Mouse (Mus musculus): ENCODE measurements around the gene Vwa1.

Gene Vwa1

GRCm38 (mm10) chr4:155774280-155774754, at the start of gene Vwa1:
TSS of gene Vwa1 (minus strand) at chr4:155774698.
- peak; percentile 87 to 91 for DNase-seq (ENCODE audit: low spot score in 2 of 2)

DNA sequence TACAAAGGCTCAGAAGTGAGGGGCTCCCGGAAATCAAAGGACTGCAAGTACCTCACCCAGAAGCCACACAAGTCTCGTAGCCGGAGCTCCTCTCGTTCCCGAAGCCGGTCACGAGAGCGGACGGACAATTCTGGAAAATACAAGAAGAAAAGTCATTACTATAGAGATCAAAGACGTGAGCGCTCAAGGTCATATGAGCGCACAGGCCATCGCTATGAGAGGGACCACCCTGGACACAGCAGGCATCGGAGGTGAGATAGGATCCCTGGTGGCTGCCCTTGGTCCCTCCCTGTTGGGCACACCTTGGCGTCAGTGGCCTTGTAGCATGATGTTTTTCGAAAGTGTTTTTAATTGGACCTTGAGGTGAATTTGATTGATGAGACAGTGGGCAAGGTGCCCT, 48.9 kb upstream of the Vwa1 start:
- DNase-seq (ENCODE audit: low spot score in 2 of 2), result no peak

DNA sequence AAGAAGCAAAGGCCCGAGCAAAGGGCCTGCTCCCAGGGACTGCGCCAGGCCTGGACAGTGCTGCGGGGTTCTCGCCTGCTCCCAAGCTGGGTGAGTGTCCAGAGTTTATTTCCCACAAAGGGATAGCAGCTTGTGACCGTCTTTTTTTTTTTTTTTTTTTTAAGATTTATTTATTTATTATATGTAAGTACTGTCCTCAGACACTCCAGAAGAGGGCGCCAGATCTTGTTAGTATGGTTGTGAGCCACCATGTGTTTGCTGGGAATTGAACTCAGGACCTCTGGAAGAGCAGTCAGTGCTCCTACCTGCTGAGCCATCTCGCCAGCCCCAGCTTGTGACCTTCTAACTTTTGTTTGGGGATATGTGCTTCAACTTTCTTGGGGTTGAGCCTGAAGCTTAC, 46.5 kb upstream of the Vwa1 start:
- DNase-seq (ENCODE audit: low spot score in 2 of 2), result no peak

- no peak for DNase-seq (ENCODE audit: low spot score in 2 of 2)
Measured at GRCm38 (mm10) chr4:155817533-155817932, 43.0 kb upstream of the Vwa1 start.

DNA sequence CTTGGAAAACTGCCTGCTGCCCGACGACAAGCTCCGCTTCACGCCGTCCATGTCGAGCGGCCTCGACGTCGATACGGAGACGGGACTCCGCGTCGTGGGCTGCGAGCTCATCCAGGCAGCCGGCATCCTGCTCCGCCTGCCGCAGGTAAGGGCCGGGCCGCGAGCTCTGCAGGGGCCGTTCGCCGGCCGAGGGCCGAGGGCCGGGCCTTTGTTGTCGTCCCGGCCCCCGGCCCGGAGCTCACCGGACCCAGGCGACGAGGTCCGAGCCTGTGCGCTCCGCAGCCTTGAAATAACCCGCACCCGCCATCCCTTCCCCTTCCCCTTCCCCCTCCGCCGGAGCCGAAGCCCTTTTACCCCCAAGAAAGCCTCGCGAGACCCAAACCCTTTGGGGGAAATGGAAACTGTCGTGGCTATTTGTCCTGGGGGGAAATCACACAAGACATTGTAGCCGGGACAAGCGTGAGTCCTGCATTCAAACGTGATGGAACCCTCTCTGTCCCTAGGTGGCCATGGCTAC, 38.2 kb upstream of the Vwa1 start:
- DNase-seq (ENCODE audit: low spot score in 2 of 2), result peak; percentile 49 to 78

DNA sequence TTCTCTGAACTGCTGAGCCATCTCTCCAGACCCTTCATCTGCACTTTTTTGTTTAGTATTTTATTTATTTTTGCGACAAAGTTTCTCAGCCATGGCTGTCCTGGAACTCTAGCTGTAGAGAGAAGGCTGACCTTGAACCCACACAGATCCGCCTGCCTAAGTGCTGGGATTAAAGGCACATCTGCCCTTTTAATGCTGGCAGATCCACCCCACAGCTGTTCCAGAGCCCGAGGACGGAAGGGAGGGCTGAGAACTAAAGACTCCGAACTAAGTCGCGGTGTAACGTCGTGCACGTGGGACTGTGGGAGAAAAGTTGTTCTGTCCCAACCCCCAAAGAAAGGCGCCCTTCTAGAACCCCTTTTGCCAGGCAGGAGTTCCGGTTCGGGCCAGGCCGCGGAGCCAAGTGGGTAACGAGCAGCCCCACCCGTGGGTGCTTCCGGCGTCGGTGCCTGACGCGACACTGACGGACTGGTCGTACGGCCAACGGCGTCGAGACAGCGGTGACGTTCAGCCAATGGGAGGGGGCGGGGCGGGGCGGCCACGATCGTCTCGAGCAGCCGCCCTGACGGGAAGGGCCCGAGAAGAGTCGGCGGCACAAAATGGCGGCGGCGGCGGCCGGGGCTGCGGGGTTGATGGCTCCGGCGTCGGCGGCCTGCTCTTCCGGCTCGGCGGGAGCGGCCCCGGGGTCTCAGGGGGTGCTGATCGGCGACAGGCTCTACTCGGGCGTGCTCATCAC, 37.6 kb upstream of the Vwa1 start, which contains the start of gene Ccnl2:
Ccnl2 (plus strand) TSS at position 561 of the 736 bp plus-strand sequence.
- peak; percentile 92 to 96 for DNase-seq (ENCODE audit: low spot score in 2 of 2)

- no peak for DNase-seq (ENCODE audit: low spot score in 2 of 2)
Measured at GRCm38 (mm10) chr4:155807841-155808240, 33.3 kb upstream of the Vwa1 start.

DNA sequence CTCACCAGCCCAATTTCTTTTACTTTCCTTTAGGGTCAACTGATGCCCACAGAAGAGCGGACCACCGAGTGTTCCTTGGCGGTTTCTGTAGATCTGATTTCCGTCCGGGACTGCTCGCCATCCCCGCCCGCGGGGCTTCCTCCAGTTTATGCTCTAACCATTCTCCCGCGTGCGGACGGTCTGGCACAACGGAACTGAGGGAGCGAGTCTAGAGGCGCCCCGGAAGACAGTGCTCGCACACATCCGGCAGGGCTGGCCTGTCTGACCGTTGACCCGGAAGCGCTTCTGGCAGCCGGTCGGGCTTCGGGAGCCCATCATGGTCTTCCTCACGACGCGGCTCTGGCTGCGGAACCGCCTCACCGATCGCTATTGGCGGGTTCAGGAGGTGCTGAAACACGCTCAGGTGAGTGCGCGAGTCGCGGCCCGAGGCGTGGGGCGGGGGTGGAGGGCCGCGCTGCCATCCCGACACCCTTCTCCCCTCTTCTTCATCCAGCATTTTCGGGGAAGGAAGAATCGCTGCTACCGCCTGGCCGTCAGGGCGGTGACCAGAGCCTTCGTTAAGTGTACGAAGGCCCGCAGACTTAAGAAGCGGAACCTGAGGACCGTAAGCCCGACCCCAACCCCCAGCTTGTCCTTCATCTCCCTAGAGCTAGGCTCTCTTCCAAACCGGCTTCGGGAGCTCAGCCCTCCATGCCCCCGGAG, 29.0 kb upstream of the Vwa1 start:
- DNase-seq (ENCODE audit: low spot score in 2 of 2), result peak; percentile 95 to 99

DNA sequence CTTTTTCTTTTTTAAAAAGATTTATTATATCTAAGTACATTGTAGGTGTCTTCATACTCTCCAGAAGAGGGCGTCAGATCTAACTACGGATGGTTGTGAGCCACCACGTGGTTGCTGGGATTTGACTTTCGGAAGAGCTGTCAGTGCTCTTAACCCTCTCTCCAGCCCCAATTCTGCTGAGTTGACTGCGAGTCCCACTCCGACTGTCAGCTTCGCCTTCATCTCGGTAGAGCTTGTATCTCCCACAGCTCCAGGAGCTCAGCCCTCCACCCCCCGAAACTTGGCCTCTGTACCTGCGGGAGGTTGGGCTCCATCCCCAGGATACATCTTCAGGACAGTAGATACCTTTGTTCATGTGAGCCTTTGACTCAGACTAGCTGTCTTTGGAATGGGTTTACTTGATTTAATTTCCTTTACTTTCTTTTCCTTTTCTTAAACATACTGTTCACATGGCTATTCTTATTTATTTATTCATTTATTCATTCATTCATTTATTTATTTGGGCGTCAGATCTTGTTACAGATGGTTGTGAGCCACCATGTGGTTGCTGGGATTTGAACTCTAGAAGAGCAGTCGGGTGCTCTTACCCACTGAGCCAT, 28.3 kb upstream of the Vwa1 start, which contains the start of gene Mrpl20:
Mrpl20 (plus strand) TSS at position 138 of the 599 bp plus-strand sequence.
- peak in 1 of 2 experiments; percentile 65 for DNase-seq (ENCODE audit: low spot score in 2 of 2)

DNA sequence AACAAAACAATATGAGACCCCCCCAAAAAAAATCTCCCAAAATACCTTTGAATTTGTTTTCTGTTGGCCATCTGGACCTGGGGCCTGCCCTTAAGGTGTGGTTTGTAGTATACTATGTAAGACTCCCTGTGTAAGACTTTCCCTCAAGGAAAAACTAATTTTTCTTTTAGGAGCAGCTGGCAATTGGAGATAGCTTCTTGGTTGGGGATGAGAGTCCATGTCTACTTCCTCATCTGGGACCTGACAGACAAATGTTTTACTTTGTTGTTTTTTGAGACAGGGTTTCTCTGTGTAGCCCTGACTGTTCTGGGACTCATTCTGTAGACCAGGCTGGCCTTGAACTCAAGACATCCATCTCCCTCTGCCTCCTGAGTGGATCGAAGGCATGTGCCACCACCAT, 27.6 kb upstream of the Vwa1 start:
- no peak for DNase-seq (ENCODE audit: low spot score in 2 of 2)

DNA sequence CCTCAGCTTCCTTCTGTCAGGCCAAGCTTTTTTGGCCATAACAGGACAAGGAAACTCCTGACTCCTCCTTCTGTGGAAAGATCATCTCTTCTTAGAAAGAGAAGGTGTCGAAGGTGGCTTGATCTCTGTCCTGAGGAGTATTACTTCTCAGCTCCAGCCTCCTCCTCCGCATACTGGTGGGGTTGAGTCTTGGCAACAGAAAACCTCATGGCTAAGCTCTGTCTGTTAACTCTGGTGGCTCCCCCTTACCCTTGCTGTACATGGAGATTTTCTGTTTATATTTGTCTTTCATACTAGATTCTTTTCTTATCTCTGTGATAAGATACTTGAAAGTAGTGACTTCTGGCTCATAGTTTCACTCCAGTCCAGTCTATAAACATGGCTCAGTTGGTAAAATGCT, 19.2 kb upstream of the Vwa1 start:
- no peak for DNase-seq (ENCODE audit: low spot score in 2 of 2)

DNA sequence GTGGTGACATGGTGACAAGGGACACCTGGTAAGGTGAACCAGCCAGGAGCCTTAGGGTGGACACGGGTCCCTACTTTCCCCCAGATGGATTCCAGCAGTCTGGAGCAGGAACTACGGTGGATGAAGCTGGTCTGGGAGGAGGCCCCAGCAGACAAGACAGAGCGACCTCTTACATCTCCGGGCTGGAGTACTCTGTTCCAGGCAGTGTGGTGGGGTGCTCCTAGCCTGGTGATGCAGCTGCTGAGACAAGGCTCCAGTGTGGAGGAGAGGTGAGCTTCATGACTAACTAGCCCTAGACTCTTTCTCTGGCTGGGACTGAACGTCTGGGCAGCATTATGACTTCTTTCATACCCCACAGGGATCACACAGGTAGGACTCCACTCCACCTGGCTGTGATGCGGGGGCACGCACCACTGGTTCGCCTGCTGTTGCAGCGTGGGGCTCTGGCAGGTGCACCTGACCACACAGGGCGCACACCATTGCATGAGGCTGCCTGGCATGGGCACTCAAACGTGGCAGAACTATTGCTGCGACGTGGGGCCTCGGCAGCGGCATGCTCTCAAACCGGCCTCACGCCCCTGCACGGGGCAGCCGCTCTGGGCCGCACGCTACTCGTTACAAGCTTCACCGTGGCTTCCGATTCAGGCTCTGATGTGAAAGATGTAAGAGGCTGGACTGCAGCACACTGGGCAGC, 16.9 kb upstream of the Vwa1 start:
- no peak for DNase-seq (ENCODE audit: low spot score in 2 of 2)

GRCm38 (mm10) chr4:155790650-155791161, 16.2 kb upstream of the Vwa1 start:
- no peak for DNase-seq (ENCODE audit: low spot score in 2 of 2)

DNA sequence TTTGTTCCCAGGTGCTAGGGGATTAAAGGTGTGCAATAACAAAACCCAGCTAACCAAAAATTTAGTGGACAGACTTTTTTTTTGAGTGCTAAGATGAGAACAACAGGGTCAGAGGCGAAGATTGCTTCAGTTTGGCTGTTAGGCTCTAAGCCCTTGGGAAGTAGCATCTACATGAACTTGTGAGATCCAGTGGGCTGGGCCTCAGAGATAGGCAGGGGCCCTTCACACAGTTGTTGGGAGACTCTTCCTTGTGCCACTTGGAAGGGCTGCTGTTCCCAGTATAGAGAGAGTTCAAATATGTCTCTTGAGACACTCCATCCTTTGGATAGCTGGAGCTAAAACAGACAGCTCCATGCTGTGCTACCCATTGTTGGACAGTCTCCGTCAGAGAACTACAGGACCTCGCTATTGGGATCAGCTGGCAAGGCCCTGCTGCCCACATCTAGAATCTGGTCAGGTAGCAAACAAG, 15.6 kb upstream of the Vwa1 start, which contains the start of gene Ankrd65:
Ankrd65 (plus strand) TSS at position 419 of the 469 bp plus-strand sequence.
- no peak for DNase-seq (ENCODE audit: low spot score in 2 of 2)

DNA sequence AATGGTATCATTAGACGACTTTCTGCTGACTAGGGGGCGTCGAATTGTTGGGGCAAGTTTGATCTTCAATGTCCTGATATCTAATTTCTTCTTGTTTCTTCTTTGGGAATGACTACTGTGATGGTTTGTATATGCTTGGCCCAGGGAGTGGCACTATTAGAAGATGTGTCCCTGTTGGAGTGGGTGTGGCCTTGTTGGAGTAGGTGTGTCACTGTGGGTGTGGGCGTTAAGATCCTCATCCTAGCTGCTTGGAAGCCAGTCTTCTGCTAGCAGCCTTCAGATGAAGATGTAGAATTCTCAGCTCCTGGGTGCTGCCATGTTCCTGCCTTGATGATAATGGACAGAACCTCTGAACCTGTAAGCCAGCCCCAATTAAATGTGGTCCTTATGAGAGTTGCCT, 14.3 kb upstream of the Vwa1 start:
- DNase-seq (ENCODE audit: low spot score in 2 of 2), result peak; percentile 59 to 70

- peak; percentile 72 to 76 for DNase-seq (ENCODE audit: low spot score in 2 of 2)
Measured at GRCm38 (mm10) chr4:155788300-155788699, 13.8 kb upstream of the Vwa1 start.

DNA sequence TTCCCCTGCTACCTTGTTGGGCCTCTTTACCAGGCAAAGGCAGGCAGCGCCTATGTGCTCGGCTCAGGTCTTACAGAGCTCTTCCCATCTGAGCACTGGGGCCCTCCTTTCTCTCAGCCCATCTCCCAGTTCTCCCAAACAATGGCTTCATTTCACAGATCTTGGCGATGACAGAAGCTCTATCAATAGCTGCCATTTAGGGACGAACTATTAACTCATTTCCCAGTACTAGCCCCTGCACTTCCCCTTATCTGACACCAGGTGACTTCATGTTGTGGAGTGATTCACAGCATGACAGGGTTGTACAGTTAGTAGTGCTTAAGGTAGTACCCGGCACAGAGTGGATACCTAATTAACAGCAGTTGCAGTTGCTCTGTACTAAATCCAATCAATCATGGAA, 11.3 kb upstream of the Vwa1 start, which contains the start of gene Tmem88b:
Tmem88b (minus strand) TSS at position 56 of the 400 bp plus-strand sequence.
- DNase-seq (ENCODE audit: low spot score in 2 of 2), result peak in 1 of 2 experiments; percentile 27

DNA sequence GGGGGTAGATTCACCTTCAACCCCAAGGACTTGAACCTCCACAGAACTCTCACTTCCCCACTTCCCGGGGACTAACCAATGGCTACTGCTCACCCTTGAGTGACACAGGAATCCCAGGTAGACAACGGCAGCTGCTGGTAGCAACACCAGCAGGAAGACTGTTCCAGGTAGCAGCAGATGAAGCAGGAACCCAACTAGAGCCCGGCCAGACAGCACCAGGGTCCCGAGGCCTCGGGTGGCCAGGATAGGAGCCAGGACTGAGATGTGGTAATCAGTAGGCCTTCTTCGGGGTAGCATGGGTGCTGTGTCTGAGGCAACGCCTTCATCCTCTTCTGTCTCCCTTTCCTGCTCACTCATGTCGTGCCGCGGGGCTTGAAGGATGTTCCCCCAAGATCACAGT, 10.7 kb upstream of the Vwa1 start:
- DNase-seq (ENCODE audit: low spot score in 2 of 2), result peak in 1 of 2 experiments; percentile 66

- DNase-seq (ENCODE audit: low spot score in 2 of 2), result peak; percentile 72 to 90
Measured at GRCm38 (mm10) chr4:155784081-155784701, 9.7 kb upstream of the Vwa1 start.

DNA sequence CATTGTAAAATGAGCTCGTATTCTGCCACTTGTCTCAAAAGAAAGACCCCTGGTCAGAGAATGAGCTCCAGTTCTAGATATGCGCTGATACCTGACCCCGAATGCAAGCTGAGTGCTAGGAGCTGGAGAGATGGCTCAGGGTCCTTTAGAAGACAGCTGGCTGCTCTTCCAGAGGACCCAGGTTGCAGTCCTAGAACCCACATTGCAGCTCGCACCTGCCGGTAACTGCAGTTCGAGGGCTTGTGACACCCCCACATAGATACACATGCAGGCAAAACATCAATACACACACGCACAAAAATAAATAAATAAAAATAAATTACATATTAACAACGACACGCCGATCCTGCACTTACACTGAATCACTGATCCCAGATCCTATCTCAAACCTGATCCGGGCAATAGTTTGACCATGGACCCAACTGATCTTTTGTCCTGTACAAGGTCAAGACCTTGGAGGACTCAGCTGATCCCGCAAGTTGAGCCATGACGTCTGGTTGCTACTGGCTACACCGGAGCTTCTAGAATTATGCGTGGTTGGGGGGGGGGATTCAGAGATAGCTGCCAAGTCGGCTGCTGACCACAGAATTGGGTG, 9.1 kb upstream of the Vwa1 start:
- DNase-seq (ENCODE audit: low spot score in 2 of 2), result no peak

Data from spleen, postnatal 4 days (tissue).